Mouse (Mus musculus) midbrain, embryonic 11.5 days (tissue): Measurements from ENCODE around the gene BC048403. TPM values are rescaled to one million over a fixed set of nuclear protein-coding genes. Genes with fewer than 3 reads are reported as not detected.

Experiments used
- ATAC-seq: fragments of 200-750 bp; cut with Nextera tagmentation; 2 replicates; pipeline ENCODE4 v1.8.0; 2017; ENCODE audit warnings: moderate TSS enrichment, moderate library complexity; ENCODE audit not compliant: low FRiP score
- DNase-seq: peaks from one replicate; pipeline ENCODE4 v3.0.0; 2015; ENCODE audit warnings: low spot score; ENCODE audit errors: missing footprints
- H3K27ac ChIP-seq: fragments of 300-500 bp; sonication (generic); 2 replicates; pipeline ENCODE4 v1.5.1; 2014; ENCODE audit warnings: low read depth, low read length
- H3K27me3 ChIP-seq: fragments of 300-500 bp; sonication (generic); 2 replicates; pipeline ENCODE4 v1.6.1; 2014; ENCODE audit warnings: mild to moderate bottlenecking, low read length, moderate library complexity, mixed read lengths; ENCODE audit not compliant: control insufficient read depth, insufficient read depth
- H3K36me3 ChIP-seq: fragments of 300-500 bp; sonication (generic); 2 replicates; pipeline ENCODE4 v1.6.1; 2014; ENCODE audit warnings: mild to moderate bottlenecking, low read length, moderate library complexity, mixed read lengths; ENCODE audit not compliant: control insufficient read depth, insufficient read depth
- H3K4me1 ChIP-seq: fragments of 300-500 bp; sonication (generic); 2 replicates; pipeline ENCODE4 v1.6.1; 2014; ENCODE audit warnings: low read length; ENCODE audit not compliant: control insufficient read depth, insufficient read depth
- H3K4me2 ChIP-seq: fragments of 300-500 bp; sonication (generic); 2 replicates; pipeline ENCODE4 v1.6.1; 2014; ENCODE audit warnings: mild to moderate bottlenecking, moderate library complexity
- H3K4me3 ChIP-seq: fragments of 300-500 bp; sonication (generic); 2 replicates; pipeline ENCODE4 v1.5.1; 2014; ENCODE audit warnings: low read depth, low read length
- H3K9ac ChIP-seq: fragments of 300-500 bp; sonication (generic); 2 replicates; pipeline ENCODE4 v1.6.1; 2014; ENCODE audit warnings: low read length
- H3K9me3 ChIP-seq: fragments of 300-500 bp; sonication (generic); 2 replicates; pipeline ENCODE4 v1.6.1; 2016; ENCODE audit warnings: low read length; ENCODE audit not compliant: control insufficient read depth
- WGBS: fragments of 180-500 bp; shearing (Covaris S2); extraction: QIAGEN DNeasy Blood & Tissue Kit; methylation state at CpG from one replicate; pipeline ENCODE4 v1.1.7; 2014; 5-methylcytosine and 5-hydroxymethylcytosine counted together
- polyA plus RNA-seq: library from polyadenylated mRNA; unstranded; fragments of >200 nt; fragmentation: Nextera tagmentation; extraction: Ambion mirVana; gene quantifications from 2 replicates; pipeline ENCODE4 v1.2.1, GENCODE M21; 2014

BC048403 gene
- 3.1 and 3.4 TPM in 2 replicates for polyA plus RNA-seq

GRCm38 (mm10) chr10:121739548-121740505, at the start of gene BC048403:
BC048403 (plus strand) TSS chr10:121739937.
- Histone ChIP-seq H3K9me3 (no peaks in the 10 kb centered on the region), H3K4me1 (peaks cover 10% of the 10 kb centered on the region; the same call in 1 of the 2 replicates), H3K27ac (no peak within 1 kb of the TSS; the same call in 1 of the 2 replicates), H3K9ac (peak within 1 kb of the TSS; percentile 76), H3K36me3 (no peaks in the 10 kb centered on the region), H3K4me2 (peak within 1 kb of the TSS; percentile 93), H3K4me3 (peak within 1 kb of the TSS; percentile 83), H3K27me3 (no peaks in the 10 kb centered on the region)
- 1% methylated on average over 64 of the region's 68 CpGs for WGBS
- DNase-seq (peak; percentile 99), ATAC-seq (peak; percentile 95)

GRCm38 (mm10) chr10:121692944-121693579, 46.7 kb upstream of the BC048403 start:
- Histone ChIP-seq H3K4me1 (no peaks in the 10 kb centered on the region), H3K9ac (no peak overlapping the region), H3K4me3 (no peak overlapping the region), H3K9me3 (no peaks in the 10 kb centered on the region), H3K27ac (no peak overlapping the region), H3K36me3 (no peaks in the 10 kb centered on the region), H3K27me3 (no peaks in the 10 kb centered on the region), H3K4me2 (no peak overlapping the region)
- DNase-seq (peak; percentile 87), ATAC-seq (no peak)
- 52% methylated on average over 18 of the region's 18 CpGs for WGBS

- no peak overlapping the region for H3K27ac ChIP-seq
- H3K4me3 ChIP-seq: no peak overlapping the region
- no peaks in the 10 kb centered on the region for H3K9me3 ChIP-seq
- no peak overlapping the region for H3K4me2 ChIP-seq
- H3K4me1 ChIP-seq: no peaks in the 10 kb centered on the region
- ATAC-seq (no peak), DNase-seq (no peak)
- H3K9ac ChIP-seq: no peak overlapping the region
- no peaks in the 10 kb centered on the region for H3K27me3 ChIP-seq
- no peaks in the 10 kb centered on the region for H3K36me3 ChIP-seq
- 80% methylated on average over 11 of the region's 11 CpGs for WGBS
These were observed 45.2 kb upstream of the BC048403 start for GRCm38 (mm10) chr10:121694567-121694966.

GRCm38 (mm10) chr10:121701296-121702248, 38.2 kb upstream of the BC048403 start:
- no peak overlapping the region for H3K9ac ChIP-seq
- H3K4me3 ChIP-seq: no peak overlapping the region
- no peak overlapping the region for H3K4me2 ChIP-seq
- no peak for ATAC-seq
- DNase-seq: no peak
- no peak overlapping the region for H3K27ac ChIP-seq
- H3K9me3 ChIP-seq: no peaks in the 10 kb centered on the region
- no peaks in the 10 kb centered on the region for H3K4me1 ChIP-seq
- no peaks in the 10 kb centered on the region for H3K36me3 ChIP-seq
- H3K27me3 ChIP-seq: no peaks in the 10 kb centered on the region
- WGBS: 66% methylated on average over 11 of the region's 11 CpGs

GRCm38 (mm10) chr10:121703619-121704018, 36.1 kb upstream of the BC048403 start:
- Histone ChIP-seq H3K4me2 (no peak overlapping the region), H3K4me1 (no peaks in the 10 kb centered on the region), H3K27ac (no peak overlapping the region), H3K27me3 (no peaks in the 10 kb centered on the region), H3K36me3 (no peaks in the 10 kb centered on the region), H3K9ac (no peak overlapping the region), H3K9me3 (no peaks in the 10 kb centered on the region), H3K4me3 (no peak overlapping the region)
- DNase-seq: no peak
- no peak for ATAC-seq
- WGBS: 84% methylated on average over 6 of the region's 6 CpGs

GRCm38 (mm10) chr10:121704871-121705270, 34.9 kb upstream of the BC048403 start:
- Histone ChIP-seq H3K27me3 (no peaks in the 10 kb centered on the region), H3K27ac (no peak overlapping the region), H3K4me3 (no peak overlapping the region), H3K36me3 (no peaks in the 10 kb centered on the region), H3K4me1 (no peaks in the 10 kb centered on the region), H3K9ac (no peak overlapping the region), H3K9me3 (no peaks in the 10 kb centered on the region), H3K4me2 (no peak overlapping the region)
- 91% methylated on average over 6 of the region's 6 CpGs for WGBS
- DNase-seq (no peak), ATAC-seq (no peak)

- DNase-seq (no peak), ATAC-seq (no peak)
- Histone ChIP-seq H3K9me3 (no peaks in the 10 kb centered on the region), H3K4me2 (no peak overlapping the region), H3K4me1 (no peaks in the 10 kb centered on the region), H3K27me3 (no peaks in the 10 kb centered on the region), H3K27ac (no peak overlapping the region), H3K9ac (no peak overlapping the region), H3K4me3 (no peak overlapping the region), H3K36me3 (no peaks in the 10 kb centered on the region)
- WGBS: 88% methylated on average over 15 of the region's 15 CpGs
These were observed 34.2 kb upstream of the BC048403 start for GRCm38 (mm10) chr10:121705399-121706163.

GRCm38 (mm10) chr10:121716862-121717261, 22.9 kb upstream of the BC048403 start:
- Histone ChIP-seq H3K27ac (no peak overlapping the region), H3K9ac (no peak overlapping the region), H3K4me1 (no peaks in the 10 kb centered on the region), H3K36me3 (no peaks in the 10 kb centered on the region), H3K4me3 (no peak overlapping the region), H3K9me3 (peaks cover 4% of the 10 kb centered on the region; the same call in 1 of the 2 replicates), H3K4me2 (no peak overlapping the region), H3K27me3 (no peaks in the 10 kb centered on the region)
- DNase-seq: no peak
- ATAC-seq: no peak
